ENCODE assay signal across 8 mouse cellular contexts in genomic region chr10:127339683-127340576, GRCm38 (mm10). TPM values are rescaled to one million over a fixed set of nuclear protein-coding genes. Genes with fewer than 3 reads are reported as not detected.
DNase-seq lines count a peak whose midpoint lies in the region; ATAC-seq and TF ChIP-seq lines count a peak whose summit lies in the region.

No protein-coding gene starts in this region.

- TF ChIP-seq EP300 in heart, postnatal 0 days (IDR thresholded peaks at IDR 0.05; ENCODE audit: low read depth): no peak

- DNase-seq in ovary, adult 18-20 months (ENCODE audit: low spot score): peak; percentile 51
- no peak for DNase-seq in ovary, postnatal 14 days (ENCODE audit: low spot score)
- peak; percentile 89 for DNase-seq in embryo, embryonic 9.5 days (ENCODE audit: extremely low spot score)
- DNase-seq in heart, postnatal 0 days (ENCODE audit: low spot score): no peak
- DNase-seq in c-Kit-positive CD71-positive TER-119-positive erythroid progenitor cells, embryonic 14.5 days (ENCODE audit: low spot score): no peak
- no peak for DNase-seq in right cerebral cortex, adult 18-20 months

- WGBS in heart, postnatal 0 days: under 1% methylated on average over 40 of the region's 42 CpGs
- under 1% methylated on average over 38 of the region's 42 CpGs for WGBS in limb, embryonic 15.5 days
- under 1% methylated on average over 42 of the region's 42 CpGs for WGBS in neural tube, embryonic 12.5 days

- H3K4me1 ChIP-seq in heart, postnatal 0 days (ENCODE audit: control insufficient read depth, insufficient read depth): peaks cover 3% of the 10 kb centered on the region; the same call in 1 of the 2 replicates
- H3K4me1 ChIP-seq in limb, embryonic 15.5 days: peaks cover 41% of the 10 kb centered on the region
- peaks cover 39% of the 10 kb centered on the region for H3K4me1 ChIP-seq in neural tube, embryonic 12.5 days

- peak overlapping the region; percentile 41; the same call in 1 of the 2 replicates for H3K27ac ChIP-seq in heart, postnatal 0 days (ENCODE audit: low read depth)
- peak overlapping the region; percentile 95 for H3K27ac ChIP-seq in limb, embryonic 15.5 days
- 0 out of 2 replicates have a peak overlapping the region, but pooled peaks have one; percentile 4 for H3K27ac ChIP-seq in neural tube, embryonic 12.5 days

- H3K4me3 ChIP-seq in heart, postnatal 0 days (ENCODE audit: low read depth, low read length): peak overlapping the region; percentile 46
- peak overlapping the region; percentile 54 for H3K4me3 ChIP-seq in limb, embryonic 15.5 days
- H3K4me3 ChIP-seq in neural tube, embryonic 12.5 days: peak overlapping the region; percentile 39

- no peaks in the 10 kb centered on the region for H3K36me3 ChIP-seq in heart, postnatal 0 days (replicated peaks; ENCODE audit: control insufficient read depth, insufficient read depth, low read length)
- H3K36me3 ChIP-seq in limb, embryonic 15.5 days: peaks cover 30% of the 10 kb centered on the region
- no peaks in the 10 kb centered on the region for H3K36me3 ChIP-seq in neural tube, embryonic 12.5 days

- ATAC-seq in heart, postnatal 0 days (ENCODE audit: insufficient read depth, low read depth): 0 out of 2 replicates have a peak, but pooled peaks have one; percentile 10
- peak; percentile 48 for ATAC-seq in limb, embryonic 15.5 days (ENCODE audit: insufficient number of reproducible peaks, low FRiP score, low TSS enrichment, low read depth)
- peak; percentile 18; the same call in 1 of the 2 replicates for ATAC-seq in neural tube, embryonic 12.5 days (ENCODE audit: low FRiP score, low read depth)

- H3K27me3 ChIP-seq in heart, postnatal 0 days (ENCODE audit: control insufficient read depth, insufficient read depth, low read length): peaks cover 34% of the 10 kb centered on the region
- H3K27me3 ChIP-seq in limb, embryonic 15.5 days: peaks cover 6% of the 10 kb centered on the region; the same call in 1 of the 2 replicates
- H3K27me3 ChIP-seq in neural tube, embryonic 12.5 days (replicated peaks): peaks cover 24% of the 10 kb centered on the region

- H3K9me3 ChIP-seq in heart, postnatal 0 days (replicated peaks; ENCODE audit: control insufficient read depth, low read length): no peaks in the 10 kb centered on the region
- no peaks in the 10 kb centered on the region for H3K9me3 ChIP-seq in limb, embryonic 15.5 days
- no peaks in the 10 kb centered on the region for H3K9me3 ChIP-seq in neural tube, embryonic 12.5 days

- peak overlapping the region; percentile 78 for H3K4me2 ChIP-seq in heart, postnatal 0 days (ENCODE audit: low read depth, low read length)
- peak overlapping the region; percentile 90 for H3K4me2 ChIP-seq in limb, embryonic 15.5 days
- peak overlapping the region; percentile 78 for H3K4me2 ChIP-seq in neural tube, embryonic 12.5 days (replicated peaks)

- H3K9ac ChIP-seq in heart, postnatal 0 days (replicated peaks; ENCODE audit: low read depth, low read length): peak overlapping the region; percentile 21; the same call in 1 of the 2 replicates
- peak overlapping the region; percentile 44; the same call in 1 of the 2 replicates for H3K9ac ChIP-seq in limb, embryonic 15.5 days
- H3K9ac ChIP-seq in neural tube, embryonic 12.5 days: peak overlapping the region; percentile 35

- TF ChIP-seq CTCF in heart, postnatal 0 days (IDR thresholded peaks at IDR 0.05; ENCODE audit: low read depth): no peak

RNA-seq across cellular contexts. Expression of gene Gli1, which starts 1.8 kb away (rescaled TPM):
- 1.1 TPM in 1 of 2 replicates, not detected in the other for total RNA-seq in heart, postnatal 0 days (2014; rRNA removed; ENCODE audit: low replicate concordance)
- 0.51 and 0.59 TPM in 2 replicates for polyA plus RNA-seq in heart, postnatal 0 days (2015; fragmentation: Nextera tagmentation; extraction: Ambion mirVana)
- 13.4 and 13.7 TPM in 2 replicates for polyA plus RNA-seq in limb, embryonic 15.5 days (2015; fragmentation: Nextera tagmentation; extraction: Ambion mirVana)
- 3.6 and 4.0 TPM in 2 replicates for polyA plus RNA-seq in neural tube, embryonic 12.5 days (2016; fragmentation: Nextera tagmentation; extraction: Ambion mirVana)

RNA-seq across cellular contexts. Expression of gene Inhbe, which starts 14.3 kb away (rescaled TPM):
- total RNA-seq in heart, postnatal 0 days (2014; rRNA removed; ENCODE audit: low replicate concordance): not detected in 2 replicates
- not detected in 2 replicates for polyA plus RNA-seq in heart, postnatal 0 days (2015; fragmentation: Nextera tagmentation; extraction: Ambion mirVana)
- 0.03 TPM in 1 of 2 replicates, not detected in the other for polyA plus RNA-seq in limb, embryonic 15.5 days (2015; fragmentation: Nextera tagmentation; extraction: Ambion mirVana)
- not detected in 2 replicates for polyA plus RNA-seq in neural tube, embryonic 12.5 days (2016; fragmentation: Nextera tagmentation; extraction: Ambion mirVana)

RNA-seq across cellular contexts. Expression of gene Arhgap9, which starts 18.2 kb away (rescaled TPM):
- 0.73 and 0.97 TPM in 2 replicates for total RNA-seq in heart, postnatal 0 days (2014; rRNA removed; ENCODE audit: low replicate concordance)
- 1.4 and 1.8 TPM in 2 replicates for polyA plus RNA-seq in heart, postnatal 0 days (2015; fragmentation: Nextera tagmentation; extraction: Ambion mirVana)
- 5.1 and 5.4 TPM in 2 replicates for polyA plus RNA-seq in limb, embryonic 15.5 days (2015; fragmentation: Nextera tagmentation; extraction: Ambion mirVana)
- 1.7 and 2.0 TPM in 2 replicates for polyA plus RNA-seq in neural tube, embryonic 12.5 days (2016; fragmentation: Nextera tagmentation; extraction: Ambion mirVana)

RNA-seq across cellular contexts. Expression of gene Mars, which starts 28.3 kb away (rescaled TPM):
- total RNA-seq in heart, postnatal 0 days (2014; rRNA removed; ENCODE audit: low replicate concordance): 48.9 and 68.9 TPM in 2 replicates
- 62.4 and 64.6 TPM in 2 replicates for polyA plus RNA-seq in heart, postnatal 0 days (2015; fragmentation: Nextera tagmentation; extraction: Ambion mirVana)
- polyA plus RNA-seq in limb, embryonic 15.5 days (2015; fragmentation: Nextera tagmentation; extraction: Ambion mirVana): 105 and 111 TPM in 2 replicates
- polyA plus RNA-seq in neural tube, embryonic 12.5 days (2016; fragmentation: Nextera tagmentation; extraction: Ambion mirVana): 145 and 146 TPM in 2 replicates

RNA-seq across cellular contexts. Expression of gene Inhbc, which starts 30.3 kb away (rescaled TPM):
- total RNA-seq in heart, postnatal 0 days (2014; rRNA removed; ENCODE audit: low replicate concordance): not detected in 2 replicates
- polyA plus RNA-seq in heart, postnatal 0 days (2015; fragmentation: Nextera tagmentation; extraction: Ambion mirVana): not detected in 2 replicates
- polyA plus RNA-seq in limb, embryonic 15.5 days (2015; fragmentation: Nextera tagmentation; extraction: Ambion mirVana): not detected in 2 replicates
- polyA plus RNA-seq in neural tube, embryonic 12.5 days (2016; fragmentation: Nextera tagmentation; extraction: Ambion mirVana): not detected in 2 replicates

Comparison
In these comparisons a context has a peak if more than half of its experiments do, and no peak if none do; other contexts are left out.
1. DNase-seq: peak in ovary, adult 18-20 months (single experiment) and embryo, embryonic 9.5 days (single experiment); none in ovary, postnatal 14 days (single experiment), heart, postnatal 0 days (single experiment), c-Kit-positive CD71-positive TER-119-positive erythroid progenitor cells, embryonic 14.5 days (single experiment) and right cerebral cortex, adult 18-20 months (single experiment).
2. H3K27ac ChIP-seq: peak in every context shown above with its lines; median percentile 95 in limb, embryonic 15.5 days; 41 in heart, postnatal 0 days; 4 in neural tube, embryonic 12.5 days.
3. Peak in every context shown above with its lines, with median percentiles within 50 percentile points of each other: ATAC-seq, H3K4me2 ChIP-seq, H3K4me3 ChIP-seq and H3K9ac ChIP-seq.